Mouse (Mus musculus): ENCODE data around the gene Olfr51. TPM values are rescaled to one million over a fixed set of nuclear protein-coding genes. Genes with fewer than 3 reads are reported as not detected.

Olfr51 gene
- not detected for polyA plus RNA-seq (2014; fragmentation: Illumina TruSeq; extraction: RNeasy Lipid Tissue Mini Kit (QIAGEN cat#74804); ENCODE audit: low replicate concordance)

GRCm38 (mm10) chr11:51003296-51003695 is at the start of gene Olfr51:
Gene Olfr51, plus strand, starts transcription at chr11:51003596.

GRCm38 (mm10) chr11:50953665-50954064 is 49.7 kb upstream of the Olfr51 start, which contains the start of gene Prop1:
Gene Prop1, minus strand, starts transcription at chr11:50953765.

GRCm38 (mm10) chr11:50966230-50966629 is 37.2 kb upstream of the Olfr51 start, which contains the start of gene Olfr1378:
Gene Olfr1378, plus strand, starts transcription at chr11:50966530.

DNA sequence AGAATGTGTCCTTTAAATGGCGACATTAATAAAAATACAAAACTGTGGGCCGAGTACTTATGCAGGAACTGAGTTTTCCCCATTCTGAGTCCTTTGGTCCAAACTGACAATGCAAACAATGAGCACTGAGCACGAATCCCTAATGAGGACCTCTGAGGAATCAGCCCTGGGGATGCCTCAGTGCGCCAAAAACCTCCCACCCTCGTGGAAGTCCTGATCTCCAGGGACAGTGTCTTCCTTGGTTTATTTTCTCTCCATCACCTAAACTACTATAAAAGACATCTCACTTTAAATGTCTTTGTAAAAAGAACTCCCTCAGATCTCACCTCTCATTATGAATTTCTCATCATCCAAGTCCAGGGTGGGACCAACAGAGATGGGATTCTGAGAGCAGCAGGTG is 21.7 kb upstream of the Olfr51 start, which contains the start of gene Olfr1377:
TSS of gene Olfr1377 (plus strand) at position 301 of the 400 bp plus-strand sequence.

DNA sequence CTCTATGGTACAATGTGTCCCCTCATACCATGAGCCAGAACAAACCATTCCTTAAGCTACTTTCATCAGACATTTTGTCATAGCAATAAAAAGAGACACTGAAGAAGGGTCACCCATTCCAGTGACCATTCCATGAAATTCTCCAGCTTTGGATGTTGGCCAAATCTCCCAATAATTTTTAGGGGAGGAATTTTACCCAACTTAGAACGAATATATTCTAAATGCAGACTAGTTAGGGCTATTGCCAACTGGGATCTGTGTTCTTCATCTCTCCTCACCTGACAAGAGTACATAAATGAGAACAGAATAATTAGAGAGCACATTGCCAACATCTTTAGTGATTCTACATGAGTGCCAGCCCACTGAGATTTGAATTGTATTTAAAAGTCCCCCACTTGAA is 10.5 kb downstream of the Olfr51 start, which contains the start of gene Olfr54:
TSS of gene Olfr54 (plus strand) at position 301 of the 400 bp plus-strand sequence.

GRCm38 (mm10) chr11:51047809-51048208 is 44.4 kb downstream of the Olfr51 start, which contains the start of gene Olfr1375:
Gene Olfr1375, plus strand, starts transcription at chr11:51048109.

DNA sequence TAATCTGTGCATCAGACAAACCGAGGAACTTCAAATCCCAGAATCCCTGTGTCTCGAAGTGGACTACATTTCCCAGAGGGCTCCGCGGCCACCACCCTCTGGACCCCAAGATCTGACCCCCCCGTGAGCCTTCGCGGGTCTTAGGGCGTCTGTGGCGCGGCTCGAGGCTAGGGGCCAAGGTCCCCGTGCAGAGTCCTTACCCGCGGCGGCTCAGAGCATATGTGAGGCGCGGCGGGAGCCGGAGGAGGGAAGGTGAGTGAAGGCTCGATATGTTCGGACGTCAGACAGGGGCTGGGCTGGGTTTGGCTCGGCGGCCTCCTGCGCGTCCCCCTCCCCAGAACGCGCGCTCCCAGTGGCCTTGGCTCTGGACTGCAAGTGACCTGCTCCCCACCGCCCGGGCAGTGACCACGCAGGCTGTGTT is 55.8 kb downstream of the Olfr51 start, which contains the start of gene Zfp354a:
TSS of gene Zfp354a (plus strand) at position 107 of the 421 bp plus-strand sequence.

Other genes with a start within 250 kb of the Olfr51 start
- 3.0 TPM for gene Zfp354c, start 175.9 kb upstream of the Olfr51 start, polyA plus RNA-seq (2014; fragmentation: Illumina TruSeq; extraction: RNeasy Lipid Tissue Mini Kit (QIAGEN cat#74804); ENCODE audit: low replicate concordance)
- 0.22 TPM for gene Zfp879, start 162.0 kb upstream of the Olfr51 start, polyA plus RNA-seq (2014; fragmentation: Illumina TruSeq; extraction: RNeasy Lipid Tissue Mini Kit (QIAGEN cat#74804); ENCODE audit: low replicate concordance)
- gene Grm6, start 152.9 kb upstream of the Olfr51 start, polyA plus RNA-seq (2014; fragmentation: Illumina TruSeq; extraction: RNeasy Lipid Tissue Mini Kit (QIAGEN cat#74804); ENCODE audit: low replicate concordance) = not detected
- 0.48 TPM for gene Zfp454, start 115.9 kb upstream of the Olfr51 start, polyA plus RNA-seq (2014; fragmentation: Illumina TruSeq; extraction: RNeasy Lipid Tissue Mini Kit (QIAGEN cat#74804); ENCODE audit: low replicate concordance)
- 7.6 TPM for gene Zfp2, start 87.4 kb upstream of the Olfr51 start, polyA plus RNA-seq (2014; fragmentation: Illumina TruSeq; extraction: RNeasy Lipid Tissue Mini Kit (QIAGEN cat#74804); ENCODE audit: low replicate concordance)
- 0.89 TPM for gene Zfp354b, start 72.0 kb upstream of the Olfr51 start, polyA plus RNA-seq (2014; fragmentation: Illumina TruSeq; extraction: RNeasy Lipid Tissue Mini Kit (QIAGEN cat#74804); ENCODE audit: low replicate concordance)
- not detected for gene 4933414I15Rik, start 59.8 kb upstream of the Olfr51 start, polyA plus RNA-seq (2014; fragmentation: Illumina TruSeq; extraction: RNeasy Lipid Tissue Mini Kit (QIAGEN cat#74804); ENCODE audit: low replicate concordance)
- not detected for gene Prop1, start 49.8 kb upstream of the Olfr51 start, polyA plus RNA-seq (2014; fragmentation: Illumina TruSeq; extraction: RNeasy Lipid Tissue Mini Kit (QIAGEN cat#74804); ENCODE audit: low replicate concordance)
- gene Olfr1378, start 37.1 kb upstream of the Olfr51 start, polyA plus RNA-seq (2014; fragmentation: Illumina TruSeq; extraction: RNeasy Lipid Tissue Mini Kit (QIAGEN cat#74804); ENCODE audit: low replicate concordance) = not detected
- gene Olfr1377, start 21.6 kb upstream of the Olfr51 start, polyA plus RNA-seq (2014; fragmentation: Illumina TruSeq; extraction: RNeasy Lipid Tissue Mini Kit (QIAGEN cat#74804); ENCODE audit: low replicate concordance) = not detected
- gene Olfr54, start 10.6 kb downstream of the Olfr51 start, polyA plus RNA-seq (2014; fragmentation: Illumina TruSeq; extraction: RNeasy Lipid Tissue Mini Kit (QIAGEN cat#74804); ENCODE audit: low replicate concordance) = not detected
- not detected for gene Olfr1375, start 44.5 kb downstream of the Olfr51 start, polyA plus RNA-seq (2014; fragmentation: Illumina TruSeq; extraction: RNeasy Lipid Tissue Mini Kit (QIAGEN cat#74804); ENCODE audit: low replicate concordance)
- gene Zfp354a, start 55.7 kb downstream of the Olfr51 start, polyA plus RNA-seq (2014; fragmentation: Illumina TruSeq; extraction: RNeasy Lipid Tissue Mini Kit (QIAGEN cat#74804); ENCODE audit: low replicate concordance) = 14.6 TPM
- not detected for gene Gm12569, start 216.9 kb downstream of the Olfr51 start, polyA plus RNA-seq (2014; fragmentation: Illumina TruSeq; extraction: RNeasy Lipid Tissue Mini Kit (QIAGEN cat#74804); ENCODE audit: low replicate concordance)

Measured in small intestine, adult 10 weeks (tissue).